Mouse (Mus musculus) cortical plate, adult 2 months (tissue): Measurements from ENCODE around the gene Hbp1. TPM values are rescaled to one million over a fixed set of nuclear protein-coding genes. Genes with fewer than 3 reads are reported as not detected.
A peak's percentile ranks its signal among the peaks of the same experiment; 100 is the strongest.

Experiments used
- H3K27ac ChIP-seq: fragments of 200-500 bp; 2 replicates; pipeline ENCODE4 v1.5.1; 2012; ENCODE audit warnings: low read length, control low read depth, inconsistent platforms; ENCODE audit not compliant: insufficient read depth
- H3K4me1 ChIP-seq: fragments of 200-500 bp; 2 replicates; pipeline ENCODE4 v1.6.1; 2011; ENCODE audit warnings: low read length; ENCODE audit not compliant: control insufficient read depth, insufficient read depth
- H3K4me3 ChIP-seq: fragments of 200-500 bp; 2 replicates; pipeline ENCODE4 v1.5.1; 2011; ENCODE audit warnings: mild to moderate bottlenecking, low read length, control low read depth; ENCODE audit not compliant: insufficient read depth
- CTCF ChIP-seq: fragments of 200-500 bp; IDR thresholded peaks from 2 replicates; pipeline ENCODE4 v1.5.1; 2011; ENCODE audit warnings: mild to moderate bottlenecking, control low read depth, low read length; ENCODE audit not compliant: insufficient read depth; ENCODE audit errors: extremely low read depth
- POLR2A ChIP-seq: fragments of 200-500 bp; IDR thresholded peaks from 2 replicates; pipeline ENCODE4 v1.6.1; 2011; ENCODE audit warnings: mild to moderate bottlenecking, low read length, control low read depth; ENCODE audit not compliant: insufficient read depth; ENCODE audit errors: extremely low read depth
- polyA plus RNA-seq: library from polyadenylated mRNA; depleted of rRNA; stranded (reverse); fragments of >200 nt; gene quantifications from 2 replicates; pipeline ENCODE4 v1.2.3, GENCODE M21; 2012

The Hbp1 gene
- polyA plus RNA-seq, 1 experiment = 37.2 TPM

GRCm38 (mm10) chr12:31916691-31917090, 33.6 kb downstream of the Hbp1 start:
- Histone ChIP-seq H3K4me3 (no peak overlapping the region), H3K4me1 (no peaks in the 10 kb centered on the region), H3K27ac (no peak overlapping the region)
- TF ChIP-seq POLR2A (no peak), CTCF (no peak)

DNA sequence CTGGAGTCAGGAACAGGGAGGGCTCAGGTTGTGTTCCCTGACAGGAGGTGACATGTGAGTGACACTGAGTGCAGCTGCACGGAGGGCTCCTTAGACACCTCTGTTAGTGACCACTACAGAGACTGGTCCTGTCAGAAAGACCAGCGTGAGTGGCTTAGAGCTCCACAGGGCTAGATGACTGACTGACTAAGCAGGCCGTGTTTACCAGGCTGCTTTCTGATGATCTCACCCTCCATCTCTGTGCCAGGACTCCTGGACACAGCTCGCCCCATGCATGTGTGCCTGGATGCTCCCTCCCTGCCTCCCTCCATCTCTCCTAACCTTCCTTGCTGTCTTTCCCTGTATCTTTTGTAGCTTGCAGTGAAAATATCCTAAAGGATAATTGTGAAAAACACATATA, 36.7 kb downstream of the Hbp1 start:
- H3K27ac ChIP-seq = no peak overlapping the region
- TF ChIP-seq CTCF = no peak
- TF ChIP-seq POLR2A = no peak

DNA sequence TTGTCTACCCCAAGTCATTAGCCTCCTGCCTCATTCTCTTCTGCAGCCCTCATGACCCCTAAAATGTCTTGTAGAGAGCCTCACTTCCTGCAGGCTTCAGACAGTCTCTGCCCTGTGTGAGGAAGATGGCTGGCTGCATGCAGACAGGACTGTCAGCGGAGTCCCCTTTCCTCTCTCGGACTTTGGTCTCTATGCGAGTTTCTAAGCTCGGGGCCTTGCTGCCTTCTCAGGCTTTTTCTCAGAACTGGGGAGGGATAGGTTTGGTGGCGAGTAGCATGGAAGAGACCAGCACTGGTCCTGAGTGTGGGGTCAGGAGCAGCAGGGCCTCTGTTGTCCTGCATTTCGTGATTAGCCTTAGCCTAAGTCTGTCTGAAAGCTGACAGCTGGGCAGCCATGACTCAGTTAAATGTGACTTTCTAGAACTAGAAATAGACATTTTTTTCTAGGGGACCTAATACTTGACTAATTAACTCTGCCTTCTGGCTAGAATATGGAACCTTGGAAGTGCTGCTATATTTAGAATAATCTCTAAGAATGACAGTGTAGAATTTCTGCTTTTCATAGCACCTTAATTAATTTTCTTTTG, 37.3 kb downstream of the Hbp1 start:
- TF ChIP-seq POLR2A (no peak), CTCF (no peak)
- Histone ChIP-seq H3K4me3 (no peak overlapping the region), H3K4me1 (no peaks in the 10 kb centered on the region), H3K27ac (0 out of 2 replicates have a peak overlapping the region, but pooled peaks have one; percentile 2)

More for the DNA sequence above, 36.7 kb downstream of the Hbp1 start:
- Histone ChIP-seq H3K4me3 (no peak overlapping the region), H3K4me1 (no peaks in the 10 kb centered on the region)

DNA sequence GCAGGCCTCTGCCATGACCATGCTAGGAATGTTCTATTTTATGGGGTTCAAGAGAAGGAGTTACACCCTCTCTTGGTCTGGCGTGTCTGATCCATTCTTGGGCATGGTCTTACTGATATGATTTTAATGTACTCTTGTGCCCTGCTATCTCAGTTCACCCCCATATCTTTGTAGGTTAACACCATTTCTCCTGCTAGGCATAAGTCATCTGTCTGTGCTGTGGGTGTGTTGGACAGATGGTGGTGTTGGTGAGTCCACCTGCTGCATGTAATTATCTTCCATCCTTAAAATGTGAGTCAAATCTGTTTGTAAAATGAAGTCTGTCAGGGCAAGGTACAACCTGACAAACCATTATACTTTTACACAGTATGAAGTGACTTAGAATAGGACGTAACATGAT, 42.9 kb downstream of the Hbp1 start:
- no peaks in the 10 kb centered on the region for H3K4me1 ChIP-seq
- TF ChIP-seq POLR2A (no peak), CTCF (no peak)
- no peak overlapping the region for H3K4me3 ChIP-seq
- H3K27ac ChIP-seq = no peak overlapping the region

DNA sequence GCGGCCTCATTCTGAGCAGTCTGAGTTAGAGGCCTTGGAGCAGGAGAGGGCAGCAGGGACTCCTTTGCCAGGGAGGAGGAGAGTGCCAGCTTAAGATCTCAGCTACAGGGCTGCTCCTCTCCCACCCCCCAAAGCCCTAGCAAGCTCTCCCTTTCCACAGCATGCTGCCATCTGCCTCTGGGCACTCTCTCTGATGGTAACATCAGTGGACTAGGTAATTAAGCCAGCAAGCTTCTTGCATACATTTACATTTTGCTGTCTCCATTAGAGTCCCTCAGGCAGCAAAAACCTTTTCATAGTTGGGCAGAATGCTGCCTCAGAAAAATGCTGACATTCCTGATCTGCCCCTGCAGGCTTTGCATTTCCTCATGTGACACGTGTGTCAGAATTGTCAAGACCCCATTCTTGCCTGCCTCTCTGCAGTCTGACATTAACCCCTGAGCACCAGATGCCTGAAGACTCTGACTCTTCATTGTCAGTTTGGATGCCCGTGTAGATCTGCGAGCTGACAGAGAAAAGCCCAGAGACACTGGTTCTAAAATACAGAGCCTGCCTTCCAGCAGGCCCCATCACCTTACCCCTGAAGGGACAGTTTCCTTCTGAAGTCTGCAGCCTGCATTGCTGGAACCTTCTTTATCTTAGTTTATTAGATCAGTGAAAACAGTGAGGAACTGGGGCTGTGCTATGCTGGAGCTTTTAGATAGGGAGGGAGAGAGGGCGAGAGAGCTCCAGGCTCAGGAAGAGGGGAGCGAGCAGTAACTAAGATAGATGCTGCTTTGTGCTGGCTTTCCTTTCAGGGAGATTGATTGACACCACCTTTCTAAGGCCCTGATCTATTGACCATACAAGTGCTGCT, 44.4 kb downstream of the Hbp1 start:
- TF ChIP-seq POLR2A = no peak
- no peak for TF ChIP-seq CTCF
- no peak overlapping the region for H3K27ac ChIP-seq
- no peak overlapping the region for H3K4me3 ChIP-seq
- H3K4me1 ChIP-seq = no peaks in the 10 kb centered on the region

GRCm38 (mm10) chr12:31900391-31900914, 49.9 kb downstream of the Hbp1 start:
- H3K4me3 ChIP-seq = no peak overlapping the region
- peaks cover 4% of the 10 kb centered on the region for H3K4me1 ChIP-seq
- H3K27ac ChIP-seq = no peak overlapping the region
- TF ChIP-seq CTCF (no peak), POLR2A (no peak)

DNA sequence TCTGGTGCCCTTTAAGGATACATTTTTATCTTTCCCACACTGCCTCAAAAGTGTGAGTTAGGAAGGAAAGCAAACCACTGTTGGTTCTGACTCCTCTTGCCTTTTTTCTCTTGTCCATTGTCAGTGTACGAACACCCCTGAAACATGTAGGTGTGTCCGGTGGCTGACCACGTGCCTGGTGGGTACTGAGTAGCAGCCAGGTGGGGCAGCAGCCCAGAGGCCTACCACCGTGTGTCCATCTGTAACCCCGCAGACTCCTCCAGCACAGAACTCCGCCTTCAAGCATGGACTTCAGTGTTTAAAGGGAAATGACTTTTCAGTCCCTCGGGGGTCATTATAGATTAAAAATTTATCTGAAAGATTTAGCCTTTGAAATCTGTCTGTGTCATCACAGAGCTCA, 52.9 kb downstream of the Hbp1 start:
- 0 out of 2 replicates have a peak overlapping the region, but pooled peaks have one; percentile 53 for H3K27ac ChIP-seq
- TF ChIP-seq CTCF = no peak
- TF ChIP-seq POLR2A = no peak
- no peak overlapping the region for H3K4me3 ChIP-seq
- H3K4me1 ChIP-seq = peaks cover 5% of the 10 kb centered on the region

DNA sequence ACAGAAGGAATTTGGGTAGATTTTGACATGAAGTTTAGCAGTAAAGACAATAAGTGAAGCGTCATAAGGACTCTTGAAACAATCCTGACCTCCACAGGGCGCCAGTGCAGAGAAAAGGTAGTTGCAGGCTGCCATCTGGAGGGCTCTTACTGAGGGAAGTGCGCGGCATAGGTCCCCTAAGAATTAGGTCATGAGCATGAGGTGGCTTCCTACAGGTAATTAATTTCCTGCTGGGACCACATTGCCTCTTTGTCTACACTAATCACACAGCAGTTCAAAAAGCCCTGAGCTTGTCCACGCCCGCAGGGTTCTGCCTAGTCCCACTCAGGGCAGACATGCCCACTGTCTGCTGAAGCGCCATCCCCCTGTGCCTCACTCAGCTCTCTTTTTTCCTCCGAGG, 53.3 kb downstream of the Hbp1 start:
- peaks cover 5% of the 10 kb centered on the region for H3K4me1 ChIP-seq
- peak overlapping the region; percentile 53 for H3K27ac ChIP-seq
- no peak overlapping the region for H3K4me3 ChIP-seq
- no peak for TF ChIP-seq POLR2A
- no peak for TF ChIP-seq CTCF

GRCm38 (mm10) chr12:31896295-31896694, 54.0 kb downstream of the Hbp1 start:
- TF ChIP-seq CTCF (no peak), POLR2A (no peak)
- Histone ChIP-seq H3K4me1 (peaks cover 5% of the 10 kb centered on the region), H3K4me3 (no peak overlapping the region), H3K27ac (peak overlapping the region; percentile 38)
